Mouse (Mus musculus): ENCODE data around the gene Tcte2. TPM values are rescaled to one million over a fixed set of nuclear protein-coding genes. Genes with fewer than 3 reads are reported as not detected.
"Not testable (repeated sequence)": the region's sequence is repeated elsewhere in the genome, so short reads cannot be mapped to it uniquely, and the experiment has no call there.

Gene Tcte2
- polyA plus RNA-seq, 1 experiment: 3.7 TPM

GRCm38 (mm10) chr17:13683411-13684174, 78.0 kb downstream of the Tcte2 start:
- DNase-seq (ENCODE audit: low read depth): no peak

DNA sequence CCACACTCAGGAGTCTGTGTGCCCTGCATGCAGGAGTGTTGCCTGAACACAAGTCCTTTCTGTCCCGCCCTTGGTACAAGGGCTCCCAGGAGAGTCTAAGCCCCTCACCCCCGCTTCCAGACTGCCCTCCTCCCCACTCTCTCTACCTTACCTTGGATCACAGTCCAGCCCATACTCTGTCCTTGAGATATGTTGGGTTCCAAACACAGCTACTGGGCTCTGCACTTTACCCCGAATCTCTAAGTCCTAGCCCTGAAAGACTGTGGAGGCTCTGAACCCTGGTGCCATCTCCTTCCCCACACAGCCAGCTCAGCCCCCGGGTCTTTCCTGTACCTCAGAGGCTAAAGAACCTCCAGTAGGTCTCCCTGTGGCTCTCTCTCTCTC, 78.6 kb downstream of the Tcte2 start:
- no peak for DNase-seq (ENCODE audit: low read depth)

- DNase-seq (ENCODE audit: low read depth): no peak
These were observed 79.1 kb downstream of the Tcte2 start for GRCm38 (mm10) chr17:13682378-13683026.

- no peak for DNase-seq (ENCODE audit: low read depth)
These were observed 79.9 kb downstream of the Tcte2 start for GRCm38 (mm10) chr17:13681686-13682085.

GRCm38 (mm10) chr17:13681126-13681525, 80.5 kb downstream of the Tcte2 start:
- DNase-seq (ENCODE audit: low read depth): no peak

DNA sequence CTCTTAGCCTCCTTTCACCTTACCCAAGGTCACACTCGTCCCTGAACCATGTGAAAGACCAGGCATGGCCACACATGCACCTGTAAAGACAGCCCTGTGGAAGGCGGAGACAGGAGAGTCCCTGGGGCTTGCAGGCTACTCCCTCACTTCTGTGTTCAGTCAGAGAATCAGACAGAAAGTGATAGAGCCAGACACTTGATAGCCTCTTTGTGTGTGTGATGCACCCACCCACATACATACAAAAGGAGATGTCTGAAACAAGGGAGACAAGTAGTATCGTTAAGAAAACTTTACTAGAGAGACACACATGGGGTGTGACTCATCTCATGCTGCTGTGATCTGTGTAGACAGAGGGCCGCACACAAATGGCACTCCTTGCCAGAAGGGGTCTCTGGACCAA, 81.3 kb downstream of the Tcte2 start:
- no peak for DNase-seq (ENCODE audit: low read depth)

GRCm38 (mm10) chr17:13679725-13680124, 81.9 kb downstream of the Tcte2 start:
- no peak for DNase-seq (ENCODE audit: low read depth)

DNA sequence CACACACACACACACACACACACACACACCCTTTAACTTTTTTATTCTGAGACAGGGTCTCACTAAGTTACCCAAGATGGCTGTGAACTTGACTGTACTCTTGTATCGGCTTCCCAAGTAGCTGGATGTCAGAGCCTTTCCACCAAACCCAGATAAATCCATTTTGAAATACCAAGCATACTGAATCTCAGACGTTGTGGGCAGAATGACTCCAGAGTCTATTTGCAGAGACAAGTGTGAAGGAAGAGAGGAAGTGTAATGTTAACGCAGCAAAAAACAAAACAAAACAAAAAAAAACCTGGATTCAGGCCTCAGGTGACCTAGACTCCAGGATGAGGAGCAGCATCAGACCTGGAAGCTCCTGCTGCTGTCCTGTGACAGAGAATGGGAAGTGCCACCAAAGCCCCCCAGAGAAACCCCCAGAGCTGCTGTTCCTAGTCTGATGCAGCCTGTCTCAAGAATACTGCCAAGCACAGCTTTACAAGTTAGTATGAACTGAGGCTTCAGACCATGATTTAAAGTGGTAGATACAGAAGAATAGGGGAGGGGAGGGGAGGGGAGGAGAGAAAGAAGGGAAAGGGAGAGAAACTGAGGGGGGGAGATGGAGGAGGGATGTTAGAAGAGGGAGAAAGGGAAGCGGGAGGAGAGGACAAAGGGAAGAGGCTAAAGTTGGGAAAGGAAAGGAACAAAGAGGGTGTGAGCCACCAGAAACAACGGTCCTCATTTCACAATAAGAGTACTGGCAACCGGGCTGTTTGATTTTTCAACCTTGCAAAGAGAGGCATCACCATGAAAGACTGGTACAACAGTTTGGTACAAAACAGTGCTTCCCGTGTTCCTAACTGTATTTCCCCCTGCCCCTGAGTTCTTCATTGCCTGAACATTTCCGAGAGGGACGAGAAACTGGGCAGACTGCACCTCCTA, 84.1 kb downstream of the Tcte2 start:
- no peak for DNase-seq (ENCODE audit: low read depth)

DNA sequence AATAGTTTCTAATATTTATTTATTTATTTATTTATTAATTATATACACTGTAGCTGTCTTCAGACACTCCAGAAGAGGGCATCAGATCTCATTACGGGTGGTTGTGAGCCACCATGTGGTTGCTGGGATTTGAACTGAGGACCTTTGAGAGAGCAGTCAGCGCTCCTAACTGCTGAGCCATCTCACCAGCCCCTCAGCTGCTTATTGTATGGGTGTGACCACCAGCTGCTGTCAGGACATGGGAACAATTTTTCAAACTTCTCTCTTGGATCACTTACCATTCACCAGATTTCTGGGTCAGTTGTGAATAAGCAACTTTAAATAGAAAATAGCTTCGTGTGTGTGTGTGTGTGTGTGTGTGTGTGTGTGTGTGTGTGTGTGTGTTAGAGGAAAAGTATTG, 85.5 kb downstream of the Tcte2 start:
- not testable (repeated sequence) for DNase-seq (ENCODE audit: low read depth)

GRCm38 (mm10) chr17:13675630-13676029, 86.0 kb downstream of the Tcte2 start:
- DNase-seq (ENCODE audit: low read depth): no peak

DNA sequence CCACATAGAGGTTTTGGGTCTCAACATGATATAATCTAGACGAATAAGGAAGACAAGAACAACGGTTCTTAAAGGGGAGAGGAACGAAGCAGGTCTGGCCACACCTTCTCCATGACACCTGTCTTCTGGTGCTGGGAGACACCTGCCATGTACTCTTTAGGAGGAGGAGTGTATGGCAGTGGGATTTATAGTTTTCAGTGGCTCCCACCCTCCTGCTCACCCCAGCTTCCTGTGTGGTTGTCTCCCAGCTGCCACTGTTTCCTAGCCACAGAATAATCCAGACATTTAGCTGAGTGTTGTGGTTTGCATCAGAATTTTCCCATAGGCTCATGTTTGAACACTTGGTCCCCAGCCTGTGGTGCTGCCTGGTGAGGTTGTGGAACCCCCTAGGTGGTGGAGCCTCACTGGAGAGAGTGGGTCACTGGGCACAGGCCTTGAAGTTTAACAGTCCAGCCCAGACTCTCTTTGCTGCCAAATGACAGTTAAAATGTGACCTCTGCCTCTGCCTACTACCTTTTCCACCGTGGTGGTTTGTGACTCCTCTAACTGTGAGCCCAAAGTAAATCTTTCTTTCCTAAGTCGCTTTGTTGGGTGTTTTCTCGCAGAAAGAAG, 86.8 kb downstream of the Tcte2 start:
- DNase-seq (ENCODE audit: low read depth): no peak

- no peak for DNase-seq (ENCODE audit: low read depth)
These were observed 89.9 kb downstream of the Tcte2 start for GRCm38 (mm10) chr17:13671732-13672131.

GRCm38 (mm10) chr17:13670227-13670626, 91.4 kb downstream of the Tcte2 start:
- no peak for DNase-seq (ENCODE audit: low read depth)

DNA sequence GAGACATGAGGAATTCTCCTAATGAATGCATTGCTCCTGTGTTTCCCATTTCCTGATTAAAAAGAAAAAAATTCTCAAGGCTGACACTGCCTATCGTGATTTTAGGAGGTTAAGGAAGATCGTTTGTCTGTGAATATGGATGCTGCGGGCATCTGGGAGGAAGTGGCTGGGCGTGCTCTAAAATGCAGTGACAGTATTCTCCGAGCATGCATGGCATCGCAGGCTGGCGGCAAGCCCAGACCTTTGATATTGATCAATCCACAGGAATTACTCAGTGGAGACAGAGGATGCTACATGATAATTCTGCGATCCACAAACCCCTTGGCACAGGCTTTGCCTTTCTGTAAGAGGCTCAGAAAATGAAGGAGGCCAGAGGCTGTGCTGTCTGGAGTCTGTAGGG, 92.4 kb downstream of the Tcte2 start:
- DNase-seq (ENCODE audit: low read depth): no peak

- DNase-seq (ENCODE audit: low read depth): no peak
These were observed 93.3 kb downstream of the Tcte2 start for GRCm38 (mm10) chr17:13668052-13669015.

DNA sequence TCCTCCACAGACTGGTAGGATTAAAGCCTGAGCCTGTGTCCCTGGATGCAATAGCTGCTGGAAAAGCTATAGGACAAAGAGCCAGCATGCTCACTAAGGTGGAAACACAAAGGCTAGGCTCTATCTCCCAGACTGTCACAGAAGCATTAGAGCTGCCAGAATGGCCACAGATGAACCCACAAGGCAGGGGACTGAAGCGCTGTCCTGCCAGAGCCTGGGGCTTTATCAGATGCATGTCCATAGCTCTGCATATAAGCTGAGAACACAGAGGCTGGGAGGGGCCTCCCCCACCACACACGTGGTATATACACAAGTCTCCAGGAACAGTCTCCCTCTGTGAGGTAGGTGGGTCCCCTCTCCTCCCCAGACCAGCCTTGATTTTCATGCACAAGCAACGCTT, 94.6 kb downstream of the Tcte2 start:
- no peak for DNase-seq (ENCODE audit: low read depth)

DNA sequence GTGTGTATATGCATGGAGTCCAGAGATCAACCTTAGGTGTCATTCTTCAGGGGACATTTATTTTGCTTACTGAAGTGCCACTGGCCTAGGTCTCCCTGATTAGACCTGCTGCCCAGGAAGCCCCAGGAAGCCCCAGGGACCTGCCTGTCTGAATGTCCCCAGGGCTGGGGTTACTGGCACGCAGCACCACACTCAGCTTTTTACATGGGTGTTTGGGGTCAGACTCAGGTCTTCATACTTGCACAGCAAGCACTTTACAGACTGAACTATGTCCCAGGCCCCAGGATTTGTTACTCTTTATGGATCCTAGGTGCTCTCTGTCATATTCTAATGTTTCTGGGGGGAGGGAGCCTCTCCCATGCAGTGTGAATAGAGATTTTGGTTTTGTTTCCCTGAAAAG, 95.9 kb downstream of the Tcte2 start:
- DNase-seq (ENCODE audit: low read depth): no peak

DNA sequence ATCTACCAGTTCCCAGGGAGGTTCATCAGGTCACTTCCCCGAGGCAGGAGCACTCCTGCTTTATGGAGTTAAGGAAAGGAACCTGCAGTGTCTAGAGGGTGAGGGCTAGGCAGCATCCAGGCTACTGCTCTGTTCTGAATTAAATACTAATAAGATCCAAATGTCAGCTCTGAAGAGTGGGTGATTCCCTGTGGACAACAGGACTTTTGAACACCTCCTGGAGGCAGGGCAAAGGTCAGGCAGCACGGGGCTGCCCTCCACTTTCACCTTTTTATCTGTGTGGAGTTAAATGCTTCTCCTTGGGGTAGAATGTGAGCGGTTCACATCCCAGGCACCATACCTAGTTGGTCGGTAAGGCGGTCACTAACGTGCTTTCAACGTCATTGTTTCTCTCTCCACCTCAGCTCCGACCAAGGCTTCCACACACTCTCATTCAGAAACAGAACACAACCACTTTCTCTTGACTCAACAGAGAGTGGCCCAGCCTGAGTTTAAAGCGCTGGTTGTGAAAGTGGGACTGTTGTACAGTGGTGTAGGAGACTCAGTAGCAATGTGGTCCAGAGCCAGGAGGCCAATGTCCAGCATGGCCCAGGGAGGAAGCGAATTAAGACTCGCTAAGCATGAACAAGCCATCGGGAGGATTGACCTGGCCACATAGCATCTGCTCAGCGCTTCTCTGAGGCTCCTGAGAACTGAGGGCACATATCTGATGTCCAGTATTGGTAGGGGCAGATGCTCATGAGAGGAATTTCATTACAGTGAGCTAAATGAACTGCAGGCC, 98.0 kb downstream of the Tcte2 start:
- DNase-seq (ENCODE audit: low read depth): no peak

Measured in gonadal fat pad, adult 2 months (tissue).